Mouse (Mus musculus): Measurements from ENCODE around the gene Gm45194.

The Gm45194 gene

DNA sequence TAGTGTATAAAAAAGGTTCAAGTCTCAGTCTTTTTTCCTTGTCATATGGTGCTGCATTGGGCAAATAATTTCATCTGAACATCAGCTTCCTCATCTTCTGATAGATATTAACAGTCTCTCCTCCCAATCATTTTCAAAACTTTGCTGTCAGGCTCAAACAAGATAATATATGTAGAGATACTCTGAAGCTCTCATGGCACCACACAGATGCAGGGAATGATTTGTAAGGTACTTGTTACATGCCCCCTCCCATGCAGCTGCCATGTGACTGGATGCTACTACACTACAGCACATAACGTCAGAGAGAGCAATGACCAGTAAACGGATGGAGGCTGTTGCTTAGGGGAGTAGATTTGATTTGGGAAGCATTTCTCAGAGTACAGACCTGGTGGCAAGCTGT lies at the start of gene Gm45194:
Gene Gm45194, plus strand, starts transcription at position 301 of the 400 bp plus-strand sequence.
- no peak for DNase-seq (ENCODE audit: low read depth, low spot score)

DNA sequence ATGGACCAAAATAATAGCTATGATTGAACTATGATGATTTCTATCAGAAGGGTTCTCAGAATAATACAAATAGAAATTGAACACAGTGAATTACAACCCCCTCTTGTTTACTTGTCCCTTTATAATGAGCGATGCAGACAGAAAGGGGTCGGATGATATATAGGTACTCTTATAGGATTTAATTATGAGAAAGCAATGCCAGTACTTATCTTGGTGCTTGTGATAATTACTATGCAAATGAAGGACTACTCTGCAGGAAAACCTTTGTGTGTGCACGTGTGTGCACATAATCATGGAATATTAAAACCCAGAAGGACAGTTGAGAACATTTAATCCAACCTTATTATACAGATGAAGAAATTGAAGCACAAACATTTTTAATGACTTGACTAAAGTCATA lies 35.3 kb upstream of the Gm45194 start:
- no peak for DNase-seq (ENCODE audit: low read depth, low spot score)

DNA sequence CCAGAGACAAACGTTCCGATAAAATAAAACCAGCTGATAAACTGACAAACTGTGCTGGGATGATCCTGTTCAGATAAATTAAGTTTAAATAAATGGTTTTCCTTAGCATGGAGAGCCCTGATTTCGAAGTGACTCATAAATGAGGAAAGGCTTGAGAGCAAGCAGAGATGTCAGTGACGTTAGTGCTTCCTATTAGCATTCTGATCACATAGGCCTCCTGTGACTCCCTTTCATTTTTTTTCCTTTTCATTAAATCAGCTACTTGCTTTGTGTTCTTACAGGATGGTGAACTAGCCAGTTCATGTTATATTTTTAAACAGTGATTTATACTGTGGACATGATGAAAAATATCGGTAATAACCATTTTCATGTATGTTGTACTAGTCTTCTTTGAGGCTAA lies 9.9 kb upstream of the Gm45194 start:
- no peak for DNase-seq (ENCODE audit: low read depth, low spot score)

DNA sequence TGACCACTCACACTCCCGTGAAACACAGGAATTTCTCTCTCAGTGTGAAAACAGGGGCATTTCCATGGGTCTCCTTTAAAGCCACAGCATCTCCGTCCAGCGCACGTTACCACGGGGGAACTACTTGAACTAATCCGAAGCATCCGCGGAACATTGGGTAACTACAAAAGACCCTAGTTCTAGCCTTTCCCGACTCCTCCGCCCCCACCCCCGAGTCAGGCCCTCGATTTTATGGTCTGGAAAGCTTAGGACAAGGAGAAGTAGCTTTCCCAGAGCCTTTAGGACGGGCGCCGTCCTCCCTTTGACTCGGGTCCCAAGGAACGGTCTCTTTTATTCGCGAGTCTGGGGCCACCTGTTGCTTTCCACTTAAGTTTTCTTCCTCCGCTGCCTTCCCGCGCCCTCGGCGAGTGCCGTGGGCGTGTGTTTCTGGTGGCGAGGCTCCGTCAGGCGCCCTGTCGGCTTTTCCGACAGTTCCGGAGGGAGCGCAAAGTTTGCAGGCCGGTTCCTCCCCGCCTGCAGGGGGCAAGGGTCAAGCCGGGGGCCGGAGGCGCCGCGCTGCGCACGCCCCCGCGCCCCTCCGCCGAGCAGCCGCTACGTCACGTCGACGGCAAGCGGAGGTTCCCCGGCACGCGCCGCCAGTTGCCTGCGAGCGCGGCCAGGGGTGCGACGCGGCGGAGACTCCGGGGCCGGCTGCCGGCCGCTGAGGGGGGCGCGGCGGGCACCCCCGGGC lies 3.3 kb downstream of the Gm45194 start:
- no peak for DNase-seq (ENCODE audit: low read depth, low spot score)

DNA sequence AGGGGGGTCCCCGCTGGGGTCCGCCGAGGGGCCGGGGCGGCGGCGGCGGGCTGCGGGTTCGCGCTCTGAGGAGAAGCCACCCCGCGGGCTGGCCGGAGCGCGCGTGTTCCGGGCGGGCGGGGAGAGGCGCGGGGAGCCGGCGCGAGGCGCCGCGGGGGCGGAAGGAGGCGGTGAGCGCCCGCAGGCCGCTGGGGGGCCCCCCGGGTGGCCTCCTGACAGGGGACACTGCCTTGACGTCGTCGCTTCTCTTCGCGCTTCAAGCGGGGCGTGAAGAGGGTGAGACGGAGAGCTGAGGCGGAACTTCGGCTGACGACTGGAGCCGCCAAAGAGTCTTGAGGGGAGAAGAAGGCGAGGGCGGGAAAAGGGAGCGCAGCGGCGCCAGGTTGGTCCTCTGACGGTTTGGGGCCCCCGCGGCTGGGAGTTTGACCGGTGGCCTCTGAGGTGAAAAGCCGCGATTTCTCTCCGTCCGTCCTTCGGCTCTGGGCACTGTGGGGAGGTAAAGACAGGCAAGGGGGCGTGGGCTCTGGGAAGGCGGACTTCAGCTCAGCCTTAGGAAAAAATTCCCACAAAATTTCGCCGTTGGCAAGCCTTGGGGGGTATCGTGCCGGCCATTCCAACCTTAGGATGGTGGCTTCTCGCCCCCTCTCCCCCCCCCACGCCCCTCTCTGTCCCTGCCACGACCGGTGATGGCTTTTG lies 4.0 kb downstream of the Gm45194 start:
- DNase-seq (ENCODE audit: low read depth, low spot score) = no peak

DNA sequence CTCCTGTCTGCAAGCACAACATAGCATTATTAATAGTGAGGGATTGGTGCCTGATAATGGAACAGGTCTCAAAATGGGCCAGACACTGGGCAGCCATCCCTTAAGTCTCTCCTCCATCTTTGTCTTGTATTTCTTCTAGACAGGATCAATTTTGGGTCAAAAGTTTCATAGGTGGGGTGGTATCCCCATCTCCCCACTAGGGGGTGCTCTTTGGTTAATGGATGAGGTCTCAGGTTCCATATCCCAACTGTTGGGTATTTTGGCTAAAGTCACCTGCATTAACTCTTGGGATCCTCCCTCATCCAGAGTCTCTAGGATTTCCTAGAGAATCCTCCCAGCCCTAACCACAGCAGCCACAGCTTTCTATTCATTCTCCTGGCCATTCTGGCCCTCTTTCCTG lies 26.2 kb downstream of the Gm45194 start:
- DNase-seq (ENCODE audit: low read depth, low spot score) = no peak

GRCm38 (mm10) chrX:111960909-111961308 lies 69.7 kb downstream of the Gm45194 start:
- no peak for DNase-seq (ENCODE audit: low read depth, low spot score)

DNA sequence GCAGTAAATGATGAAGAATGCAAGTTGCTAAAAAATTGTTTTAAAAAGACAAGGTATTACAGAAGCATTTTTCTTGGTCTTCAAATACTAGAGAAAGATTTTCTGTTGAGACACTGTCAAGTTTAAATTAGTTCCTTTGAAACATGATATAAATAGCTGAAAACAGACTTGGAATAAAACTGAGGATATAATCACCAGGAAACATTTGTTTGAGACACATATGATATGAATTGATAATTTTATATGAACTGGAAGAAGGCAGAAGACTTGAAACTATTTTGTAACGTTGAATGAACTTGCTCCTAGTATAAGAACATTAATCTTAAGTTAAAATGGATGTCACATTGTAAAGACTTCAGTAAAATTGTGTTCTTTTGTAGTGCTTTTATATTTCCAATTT lies 108.5 kb downstream of the Gm45194 start:
- no peak for DNase-seq (ENCODE audit: low read depth, low spot score)

- DNase-seq (ENCODE audit: low read depth, low spot score) = no peak
Measured at GRCm38 (mm10) chrX:112010707-112011106, 119.5 kb downstream of the Gm45194 start, which contains the start of gene Tex16. Gene Tex16 (plus strand): TSS chrX:112011007.

DNA sequence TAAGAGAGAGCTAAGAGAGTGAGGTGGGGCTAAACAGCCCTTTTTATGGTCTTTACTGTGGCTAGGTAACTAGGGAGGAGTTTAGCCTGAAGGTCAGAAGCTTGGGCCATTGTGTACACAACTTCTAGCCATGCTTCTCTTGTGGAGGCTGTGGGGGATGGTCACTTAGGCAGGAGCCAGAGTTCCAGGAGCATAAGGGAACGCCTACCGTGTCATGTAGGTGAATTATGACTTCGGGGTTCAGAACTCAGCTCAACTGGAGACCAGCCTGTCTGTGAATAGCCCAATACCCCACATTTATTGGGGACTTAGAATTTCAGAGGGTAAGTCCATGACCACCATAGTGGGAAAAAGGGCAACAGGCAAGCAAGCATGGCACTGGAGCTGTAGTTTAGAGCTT lies 347.6 kb downstream of the Gm45194 start, which contains the start of gene 4933403O08Rik:
Gene 4933403O08Rik, plus strand, starts transcription at position 301 of the 400 bp plus-strand sequence.
- no peak for DNase-seq (ENCODE audit: low read depth, low spot score)

GRCm38 (mm10) chrX:112242916-112243315 lies 351.7 kb downstream of the Gm45194 start:
- no peak for DNase-seq (ENCODE audit: low read depth, low spot score)

DNA sequence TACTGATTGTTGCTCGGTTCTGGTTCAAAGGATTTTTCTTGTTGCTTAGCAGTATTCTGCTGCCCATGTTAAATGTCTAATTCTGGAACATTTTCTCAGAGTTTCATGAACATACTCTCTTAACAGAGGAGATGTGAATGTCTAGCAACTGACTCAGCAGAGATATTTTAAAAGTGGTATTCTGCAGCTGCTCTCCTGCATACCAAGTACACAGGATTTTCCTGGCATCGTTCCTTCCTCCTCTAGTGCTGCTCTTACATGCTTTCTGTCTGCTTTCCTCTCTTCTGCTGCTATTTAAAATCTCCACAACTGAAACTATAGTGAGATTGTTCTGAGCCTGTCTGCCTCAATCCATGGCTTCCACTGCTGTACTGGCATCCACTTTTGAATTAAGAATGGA lies 364.3 kb downstream of the Gm45194 start:
- DNase-seq (ENCODE audit: low read depth, low spot score) = no peak

GRCm38 (mm10) chrX:112273550-112273949 lies 382.4 kb downstream of the Gm45194 start:
- no peak for DNase-seq (ENCODE audit: low read depth, low spot score)

All from retina, adult 2 months (tissue).